Mouse (Mus musculus) heart, adult 2 months (tissue): ENCODE data around the gene Kctd6.

Experiments used
- EP300 ChIP-seq: fragments of 200-500 bp; IDR thresholded peaks from 2 replicates; pipeline ENCODE4 v1.6.1; 2011; ENCODE audit warnings: low read depth, low read length, control low read depth; ENCODE audit not compliant: insufficient read depth
- POLR2A ChIP-seq: fragments of 200-500 bp; IDR thresholded peaks from 2 replicates; pipeline ENCODE4 v1.6.1; 2011; ENCODE audit warnings: mild to moderate bottlenecking, low read depth, low read length, control low read depth; ENCODE audit not compliant: insufficient read depth

- TF ChIP-seq POLR2A (no peak), EP300 (no peak)
Measured at GRCm38 (mm10) chr14:8218238-8218637, 4.3 kb downstream of the Kctd6 start.
